Mouse (Mus musculus) left cerebral cortex, postnatal 36 days (tissue): Measurements from ENCODE around the gene Mms19. TPM values are rescaled to one million over a fixed set of nuclear protein-coding genes. Genes with fewer than 3 reads are reported as not detected.

Experiments
- DNase-seq, 2 experiments: peaks; one replicate each; pipeline ENCODE4 v3.0.0; 2021 to 2022; ENCODE audit warnings: low spot score in 2 of 2, mixed read lengths in 1 of 2
- intact Hi-C: fragments of 180-260 bp; cut with DNase I; formaldehyde crosslinking; loops from one replicate; pipeline ENCODE4 v1.15.1; 2025
- total RNA-seq, 2 experiments: library from RNA; stranded (reverse); gene quantifications; 2 replicates each; pipeline ENCODE4 v1.2.3; 2021

Gene Mms19
- total RNA-seq, 2 experiments from 2014 or later, result 25.2 to 36.7 TPM

GRCm38 (mm10) chr19:42000446-42000958, 19.5 kb upstream of the Mms19 start:
- intact Hi-C loops, result no loop called here
- no peak for DNase-seq

DNA sequence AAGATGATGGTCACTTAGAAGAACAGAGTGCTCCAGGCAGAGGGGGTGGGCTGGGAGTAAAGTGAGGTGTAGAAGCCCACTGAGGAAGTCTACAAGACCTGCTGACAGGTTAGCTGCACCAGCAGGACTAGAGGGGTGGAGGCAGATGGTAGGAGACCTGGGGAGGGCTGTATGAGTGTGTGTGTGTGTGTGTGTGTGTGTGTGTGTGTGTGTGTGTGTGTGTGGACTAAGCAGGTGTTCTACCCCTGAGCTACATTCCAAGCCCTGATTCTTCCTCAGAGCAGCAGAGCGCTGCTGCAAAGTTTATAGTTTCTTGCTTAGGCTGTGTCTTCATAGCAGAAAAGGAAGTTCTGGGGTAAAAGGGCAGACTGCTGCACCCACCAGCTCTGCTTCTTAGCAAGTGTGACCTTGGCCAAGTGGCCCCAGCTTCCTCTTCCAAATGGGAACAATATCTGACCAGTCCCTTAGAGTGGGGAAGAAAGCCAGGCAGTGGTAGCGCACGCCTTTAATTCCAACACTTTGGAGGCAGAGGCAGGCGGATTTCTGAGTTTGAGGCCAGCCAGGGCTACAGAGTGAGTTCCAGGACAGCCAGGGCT, 18.8 kb upstream of the Mms19 start:
- intact Hi-C loops, result no loop called here
- no peak for DNase-seq

- intact Hi-C loops, result no loop called here
- DNase-seq, result no peak
Observed at GRCm38 (mm10) chr19:41998770-41999548, 18.0 kb upstream of the Mms19 start.

DNA sequence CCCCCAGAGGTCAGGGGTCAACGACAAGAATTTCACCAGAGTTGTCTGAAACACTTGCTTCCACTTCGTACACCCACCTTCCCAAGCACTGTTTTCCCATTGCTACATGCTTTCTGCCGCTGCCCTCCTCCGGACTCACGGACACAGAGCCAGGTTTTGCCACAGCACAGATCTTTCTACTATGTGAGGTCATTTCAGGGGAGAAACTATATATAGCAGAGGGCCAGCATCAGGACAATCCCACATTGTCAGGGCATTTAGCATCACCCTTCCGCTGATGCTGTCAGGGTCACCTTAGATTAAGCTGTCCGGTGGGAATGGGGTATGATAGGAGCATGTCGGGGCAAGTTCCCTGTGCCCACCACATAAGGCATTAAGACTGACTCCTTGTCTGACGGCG, 16.1 kb upstream of the Mms19 start:
- intact Hi-C loops, result no loop called here
- DNase-seq, result no peak

DNA sequence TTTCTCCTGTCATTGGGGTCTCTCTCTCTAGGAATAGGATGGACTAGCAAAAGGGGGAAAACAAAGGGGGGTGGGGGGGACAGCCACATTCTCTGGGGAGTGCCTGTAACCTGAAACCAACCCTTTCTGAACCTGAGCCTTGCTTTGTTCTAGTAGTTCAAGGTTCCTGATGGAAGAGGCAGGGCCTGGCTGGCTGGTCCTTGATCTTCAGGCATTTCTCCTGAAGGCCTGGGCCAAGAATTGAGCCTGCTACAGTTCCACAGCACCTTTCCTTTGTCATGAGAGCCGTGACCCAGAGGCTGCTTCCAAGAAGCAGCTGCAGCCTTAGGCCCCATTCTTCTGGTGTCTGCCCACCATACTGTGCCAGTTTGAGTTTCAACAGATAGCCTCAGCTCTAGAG, 14.5 kb upstream of the Mms19 start:
- DNase-seq, result no peak
- intact Hi-C loops, result no loop called here

DNA sequence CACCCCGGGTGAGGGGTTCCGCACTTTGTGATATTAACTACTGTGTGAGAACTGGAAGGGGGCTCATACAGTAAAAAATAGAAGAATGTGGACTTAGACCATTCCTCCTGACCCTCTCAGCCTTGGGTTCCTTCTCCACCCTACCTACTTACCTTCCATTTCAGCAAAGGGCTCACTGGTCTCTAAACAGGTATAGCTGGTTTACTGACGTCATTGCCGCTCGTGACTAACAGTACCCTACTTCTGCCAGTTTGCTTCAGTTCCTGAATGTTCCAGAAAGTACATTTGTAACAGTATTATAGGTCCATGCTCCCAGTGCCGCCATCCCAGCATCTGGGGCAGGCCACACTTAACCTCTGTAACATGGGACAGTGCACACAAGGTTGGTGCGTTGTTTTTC, 13.1 kb upstream of the Mms19 start:
- DNase-seq, result no peak
- intact Hi-C loops, result no loop called here

GRCm38 (mm10) chr19:41993484-41993883, 12.5 kb upstream of the Mms19 start:
- DNase-seq, result peak; percentile 62 to 72
- intact Hi-C loops, result no loop called here

DNA sequence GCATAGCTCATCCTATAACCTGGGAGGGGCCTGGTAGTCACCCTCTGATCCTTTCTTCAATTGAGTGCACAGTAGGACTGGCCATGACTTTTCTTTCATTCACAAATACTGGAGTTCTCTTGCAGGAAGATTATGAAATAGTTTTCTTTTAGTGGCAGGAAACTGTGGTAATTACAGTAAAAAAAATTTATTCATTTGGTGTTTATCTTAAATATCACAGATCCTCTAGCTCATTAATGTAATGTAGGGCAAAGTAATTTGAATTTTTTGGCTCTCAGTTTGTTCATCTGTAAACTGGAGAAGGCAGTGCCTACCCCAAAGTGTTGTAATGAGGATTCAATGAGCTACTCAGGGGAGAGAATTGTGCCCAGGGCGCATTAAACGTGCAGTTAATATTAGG, 12.0 kb upstream of the Mms19 start:
- intact Hi-C loops, result no loop called here

DNA sequence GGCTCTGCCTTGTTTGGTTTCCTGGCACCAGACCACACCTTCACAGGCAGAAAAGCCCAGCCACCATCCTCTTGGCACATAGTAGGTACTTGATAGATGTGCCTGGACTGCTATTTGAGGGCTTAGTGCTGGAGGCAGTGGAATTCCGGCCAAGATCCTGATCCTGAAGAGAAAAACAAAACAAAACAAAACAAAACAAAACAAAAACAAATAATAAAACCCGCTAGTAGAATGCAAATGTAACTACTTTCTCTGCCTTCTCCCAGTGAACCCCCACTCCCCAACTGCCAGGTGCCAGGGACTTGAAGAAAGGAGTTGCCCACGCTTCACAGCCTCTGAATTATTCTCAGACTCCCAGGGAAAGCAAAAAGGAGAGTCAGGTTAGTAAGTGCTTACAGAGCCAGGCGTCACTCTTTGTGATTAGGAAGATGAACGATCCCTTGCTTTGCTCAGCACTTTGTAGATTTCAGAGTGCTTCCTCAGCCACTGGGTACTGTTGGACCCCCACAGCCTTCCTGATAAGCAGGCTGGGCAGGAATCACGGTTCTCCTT, 11.0 kb upstream of the Mms19 start:
- no peak for DNase-seq
- intact Hi-C loops, result no loop called here

More for the DNA sequence above, 12.0 kb upstream of the Mms19 start:
- no peak for DNase-seq

- no peak for DNase-seq
- intact Hi-C loops, result no loop called here
Observed at GRCm38 (mm10) chr19:41989810-41990209, 8.9 kb upstream of the Mms19 start.

- intact Hi-C loops, result loop anchor here (2.0 kb wide), 1 partner anchor 38 kb away; no protein-coding TSS in a partner anchor
- DNase-seq, result no peak
Observed at GRCm38 (mm10) chr19:41987206-41987605, 6.2 kb upstream of the Mms19 start.

- DNase-seq, result no peak
- intact Hi-C loops, result loop anchor here (2.0 kb wide), 1 partner anchor 39 kb away; no protein-coding TSS in a partner anchor
Observed at GRCm38 (mm10) chr19:41985994-41986393, 5.0 kb upstream of the Mms19 start.

GRCm38 (mm10) chr19:41982791-41983150, 1.8 kb upstream of the Mms19 start:
- no peak for DNase-seq
- intact Hi-C loops, result loop anchor here (5.0 kb wide), 1 partner anchor 35 kb away; no protein-coding TSS in a partner anchor

GRCm38 (mm10) chr19:41981931-41982790, 1.2 kb upstream of the Mms19 start:
- DNase-seq, result peak in 1 of 2 experiments; percentile 33

DNA sequence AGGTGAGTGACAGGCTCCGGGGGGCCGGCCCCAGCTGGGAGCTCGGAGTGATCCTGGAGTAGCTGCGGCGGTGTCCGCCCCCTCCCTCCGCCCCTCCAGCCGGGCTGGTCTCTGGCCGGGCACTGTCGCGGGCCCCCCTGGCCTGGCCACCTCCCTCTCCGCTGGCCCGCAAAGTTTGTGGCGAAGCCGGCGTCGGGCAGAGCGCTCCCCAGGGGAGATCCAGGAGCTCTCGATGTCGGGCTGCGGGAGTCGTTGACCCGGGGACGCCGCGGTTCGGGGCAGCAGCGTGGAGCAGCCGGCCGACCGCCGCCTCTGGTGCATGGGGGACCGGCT, 604 bp upstream of the Mms19 start, which contains the start of gene Ubtd1:
TSS of gene Ubtd1 (plus strand) at position 169 of the 333 bp plus-strand sequence.
- no peak for DNase-seq
- intact Hi-C loops, result loop anchor here (2.0 to 5.0 kb wide), 3 partner anchors 36 to 47 kb away; no protein-coding TSS in a partner anchor

More at GRCm38 (mm10) chr19:41981931-41982790, 1.2 kb upstream of the Mms19 start:
- intact Hi-C loops, result loop anchor here (2.0 to 5.0 kb wide), 3 partner anchors 35 to 47 kb away; no protein-coding TSS in a partner anchor

GRCm38 (mm10) chr19:41980422-41980818, 537 bp downstream of the Mms19 start:
- DNase-seq, result peak in 1 of 2 experiments; percentile 16
- intact Hi-C loops, result loop anchor here (2.0 to 5.0 kb wide), 3 partner anchors 37 to 46 kb away; no protein-coding TSS in a partner anchor

GRCm38 (mm10) chr19:41973891-41974794, 6.8 kb downstream of the Mms19 start:
- DNase-seq, result peak; percentile 50 to 51
- intact Hi-C loops, result no loop called here

GRCm38 (mm10) chr19:41969618-41970017, 11.3 kb downstream of the Mms19 start:
- intact Hi-C loops, result no loop called here

More at GRCm38 (mm10) chr19:41969618-41970017, 11.3 kb downstream of the Mms19 start:
- no peak for DNase-seq
